8 mouse cellular contexts compared by ENCODE assay signal in genomic region chr2:18680501-18680900, GRCm38 (mm10). TPM values are rescaled to one million over a fixed set of nuclear protein-coding genes. Genes with fewer than 3 reads are reported as not detected.
DNase-seq lines count a peak whose midpoint lies in the region; ATAC-seq lines count a peak whose summit lies in the region.

No protein-coding gene starts in this region.

- H3K4me1 ChIP-seq in lung, embryonic 15.5 days = peaks cover 23% of the 10 kb centered on the region
- peaks cover 33% of the 10 kb centered on the region for H3K4me1 ChIP-seq in forebrain, embryonic 13.5 days
- peaks cover 5% of the 10 kb centered on the region; the same call in 1 of the 2 replicates for H3K4me1 ChIP-seq in limb, embryonic 11.5 days (ENCODE audit: control insufficient read depth, insufficient read depth, low read length)
- H3K4me1 ChIP-seq in neural tube, embryonic 14.5 days (ENCODE audit: control insufficient read depth, insufficient read depth, low read length) = peaks cover 18% of the 10 kb centered on the region

- 1% methylated on average over 4 of the region's 4 CpGs for WGBS in lung, embryonic 15.5 days
- 2% methylated on average over 4 of the region's 4 CpGs for WGBS in forebrain, embryonic 13.5 days
- WGBS in limb, embryonic 11.5 days = 0% methylated on average over 4 of the region's 4 CpGs
- WGBS in neural tube, embryonic 14.5 days = 3% methylated on average over 4 of the region's 4 CpGs

- peaks cover 10% of the 10 kb centered on the region for H3K36me3 ChIP-seq in lung, embryonic 15.5 days
- peaks cover 18% of the 10 kb centered on the region for H3K36me3 ChIP-seq in forebrain, embryonic 13.5 days (ENCODE audit: poor library complexity, severe bottlenecking)
- no peaks in the 10 kb centered on the region for H3K36me3 ChIP-seq in limb, embryonic 11.5 days (ENCODE audit: control insufficient read depth, insufficient read depth, low read length)
- peaks cover 12% of the 10 kb centered on the region; the same call in 1 of the 2 replicates for H3K36me3 ChIP-seq in neural tube, embryonic 14.5 days (ENCODE audit: control insufficient read depth, insufficient read depth, low read length)

- H3K9me3 ChIP-seq in lung, embryonic 15.5 days = no peaks in the 10 kb centered on the region
- no peaks in the 10 kb centered on the region for H3K9me3 ChIP-seq in forebrain, embryonic 13.5 days (replicated peaks)
- H3K9me3 ChIP-seq in limb, embryonic 11.5 days (ENCODE audit: control insufficient read depth, low read length) = no peaks in the 10 kb centered on the region
- H3K9me3 ChIP-seq in neural tube, embryonic 14.5 days (ENCODE audit: control insufficient read depth, low read length) = no peaks in the 10 kb centered on the region

- peak overlapping the region; percentile 82 for H3K4me2 ChIP-seq in lung, embryonic 15.5 days
- peak overlapping the region; percentile 66 for H3K4me2 ChIP-seq in forebrain, embryonic 13.5 days
- H3K4me2 ChIP-seq in limb, embryonic 11.5 days (ENCODE audit: low read depth, severe bottlenecking) = peak overlapping the region; percentile 74
- H3K4me2 ChIP-seq in neural tube, embryonic 14.5 days (ENCODE audit: low read depth, low read length) = peak overlapping the region; percentile 47

- H3K4me3 ChIP-seq in lung, embryonic 15.5 days = peak overlapping the region; percentile 43
- peak overlapping the region; percentile 39 for H3K4me3 ChIP-seq in forebrain, embryonic 13.5 days
- peak overlapping the region; percentile 31 for H3K4me3 ChIP-seq in limb, embryonic 11.5 days (ENCODE audit: low read depth, low read length)
- peak overlapping the region; percentile 21; the same call in 1 of the 2 replicates for H3K4me3 ChIP-seq in neural tube, embryonic 14.5 days (ENCODE audit: low read depth, low read length)

- no peak for ATAC-seq in lung, embryonic 15.5 days (ENCODE audit: borderline replicate concordance, extremely low read depth, low FRiP score, low TSS enrichment)
- ATAC-seq in forebrain, embryonic 13.5 days = no peak
- no peak for ATAC-seq in limb, embryonic 11.5 days (ENCODE audit: insufficient number of reproducible peaks, low FRiP score, low TSS enrichment, low read depth)
- no peak for ATAC-seq in neural tube, embryonic 14.5 days (ENCODE audit: low read depth)

- DNase-seq in lung, postnatal 14 days = no peak
- no peak for DNase-seq in limb, embryonic 11.5 days (ENCODE audit: low spot score)
- DNase-seq in urinary bladder, postnatal 4 days (ENCODE audit: low spot score in 2 of 2) = no peak
- no peak for DNase-seq in thymus, postnatal 25 days
- no peak for DNase-seq in thymus, postnatal 0 days (ENCODE audit: low spot score)

- no peak overlapping the region for H3K27ac ChIP-seq in lung, embryonic 15.5 days
- no peak overlapping the region for H3K27ac ChIP-seq in forebrain, embryonic 13.5 days
- no peak overlapping the region for H3K27ac ChIP-seq in limb, embryonic 11.5 days (replicated peaks; ENCODE audit: low read depth, low read length)
- H3K27ac ChIP-seq in neural tube, embryonic 14.5 days (ENCODE audit: low read depth, low read length) = no peak overlapping the region

- peak overlapping the region; percentile 24 for H3K9ac ChIP-seq in lung, embryonic 15.5 days
- peak overlapping the region; percentile 50; the same call in 1 of the 2 replicates for H3K9ac ChIP-seq in forebrain, embryonic 13.5 days
- no peak overlapping the region for H3K9ac ChIP-seq in limb, embryonic 11.5 days (ENCODE audit: low read length)
- H3K9ac ChIP-seq in neural tube, embryonic 14.5 days (replicated peaks; ENCODE audit: low read depth, low read length) = no peak overlapping the region

- H3K27me3 ChIP-seq in lung, embryonic 15.5 days = peaks cover 23% of the 10 kb centered on the region
- peaks cover 58% of the 10 kb centered on the region for H3K27me3 ChIP-seq in forebrain, embryonic 13.5 days
- H3K27me3 ChIP-seq in limb, embryonic 11.5 days (ENCODE audit: control insufficient read depth, insufficient read depth, low read length) = peaks cover 15% of the 10 kb centered on the region
- peaks cover 10% of the 10 kb centered on the region for H3K27me3 ChIP-seq in neural tube, embryonic 14.5 days (ENCODE audit: control insufficient read depth, insufficient read depth, low read length)

RNA-seq across cellular contexts. Expression of gene Bmi1, which starts 3.7 kb away (rescaled TPM):
- polyA plus RNA-seq in lung, embryonic 15.5 days (2015; fragmentation: Nextera tagmentation; extraction: Ambion mirVana) = 24.3 and 25.1 TPM in 2 replicates
- 34.4 and 35.5 TPM in 2 replicates for polyA plus RNA-seq in forebrain, embryonic 13.5 days (2015; fragmentation: Nextera tagmentation; extraction: Ambion mirVana)
- 31.4 and 34.4 TPM in 2 replicates for polyA plus RNA-seq in limb, embryonic 11.5 days (2014; fragmentation: Nextera tagmentation; extraction: Ambion mirVana)
- 30.6 and 39.0 TPM in 2 replicates for polyA plus RNA-seq in neural tube, embryonic 14.5 days (2014; fragmentation: Nextera tagmentation; extraction: Ambion mirVana)
- polyA plus RNA-seq in thymus, postnatal 0 days (2015; fragmentation: Nextera tagmentation; extraction: Ambion mirVana) = 15.7 TPM in 2 replicates

RNA-seq across cellular contexts. Expression of gene Commd3, which starts 8.3 kb away (rescaled TPM):
- polyA plus RNA-seq in lung, embryonic 15.5 days (2015; fragmentation: Nextera tagmentation; extraction: Ambion mirVana) = 208 and 212 TPM in 2 replicates
- 211 and 226 TPM in 2 replicates for polyA plus RNA-seq in forebrain, embryonic 13.5 days (2015; fragmentation: Nextera tagmentation; extraction: Ambion mirVana)
- polyA plus RNA-seq in limb, embryonic 11.5 days (2014; fragmentation: Nextera tagmentation; extraction: Ambion mirVana) = 174 and 187 TPM in 2 replicates
- polyA plus RNA-seq in neural tube, embryonic 14.5 days (2014; fragmentation: Nextera tagmentation; extraction: Ambion mirVana) = 203 and 222 TPM in 2 replicates
- 275 and 308 TPM in 2 replicates for polyA plus RNA-seq in thymus, postnatal 0 days (2015; fragmentation: Nextera tagmentation; extraction: Ambion mirVana)

RNA-seq across cellular contexts. Expression of gene Spag6, which starts 13.3 kb away (rescaled TPM):
- polyA plus RNA-seq in lung, embryonic 15.5 days (2015; fragmentation: Nextera tagmentation; extraction: Ambion mirVana) = 0.16 TPM in 1 of 2 replicates, not detected in the other
- polyA plus RNA-seq in forebrain, embryonic 13.5 days (2015; fragmentation: Nextera tagmentation; extraction: Ambion mirVana) = 0.20 and 0.32 TPM in 2 replicates
- 0.10 TPM in 1 of 2 replicates, not detected in the other for polyA plus RNA-seq in limb, embryonic 11.5 days (2014; fragmentation: Nextera tagmentation; extraction: Ambion mirVana)
- polyA plus RNA-seq in neural tube, embryonic 14.5 days (2014; fragmentation: Nextera tagmentation; extraction: Ambion mirVana) = 0.23 TPM in 1 of 2 replicates, not detected in the other
- polyA plus RNA-seq in thymus, postnatal 0 days (2015; fragmentation: Nextera tagmentation; extraction: Ambion mirVana) = not detected in 2 replicates

Comparison
In these comparisons a context has a peak if more than half of its experiments do, and no peak if none do; other contexts are left out.
1. H3K9ac ChIP-seq: peak in lung, embryonic 15.5 days (single experiment) and forebrain, embryonic 13.5 days (single experiment); none in limb, embryonic 11.5 days (single experiment) and neural tube, embryonic 14.5 days (single experiment).
2. Peak in every context shown above with its lines, with median percentiles within 50 percentile points of each other: H3K4me2 ChIP-seq and H3K4me3 ChIP-seq.